Mouse (Mus musculus) stomach, postnatal 0 days (tissue): ENCODE data around the gene Rpl35a. TPM values are rescaled to one million over a fixed set of nuclear protein-coding genes. Genes with fewer than 3 reads are reported as not detected.
"Not testable (repeated sequence)": the region's sequence is repeated elsewhere in the genome, so short reads cannot be mapped to it uniquely, and the experiment has no call there.

Source experiments
- ATAC-seq: fragments of 200-750 bp; cut with Nextera tagmentation; 2 replicates; pipeline ENCODE4 v1.8.0; 2017; ENCODE audit not compliant: low FRiP score, low TSS enrichment
- DNase-seq: peaks from one replicate; pipeline ENCODE4 v3.0.0-alpha.2; 2016; ENCODE audit warnings: low spot score
- H3K27ac ChIP-seq: fragments of 300-500 bp; sonication (generic); replicated peaks from 2 replicates; pipeline ENCODE4 v1.5.1; 2014; ENCODE audit warnings: mild to moderate bottlenecking, control low read depth
- H3K27me3 ChIP-seq: fragments of 300-500 bp; sonication (generic); 2 replicates; pipeline ENCODE4 v1.6.1; 2014; ENCODE audit warnings: low read length; ENCODE audit not compliant: control insufficient read depth, insufficient read depth
- H3K36me3 ChIP-seq: fragments of 300-500 bp; sonication (generic); 2 replicates; pipeline ENCODE4 v1.6.1; 2014; ENCODE audit warnings: low read length, mixed read lengths; ENCODE audit not compliant: control insufficient read depth, insufficient read depth
- H3K4me1 ChIP-seq: fragments of 300-500 bp; sonication (generic); replicated peaks from 2 replicates; pipeline ENCODE4 v1.6.1; 2014; ENCODE audit warnings: antibody characterized with exemption; ENCODE audit not compliant: control insufficient read depth, insufficient read depth
- H3K4me2 ChIP-seq: fragments of 300-500 bp; sonication (generic); replicated peaks from 2 replicates; pipeline ENCODE4 v1.6.1; 2014; ENCODE audit warnings: low read depth, mild to moderate bottlenecking, control low read depth, moderate library complexity
- H3K4me3 ChIP-seq: fragments of 300-500 bp; sonication (generic); 2 replicates; pipeline ENCODE4 v1.5.1; 2014; ENCODE audit warnings: low read depth, low read length, control low read depth
- H3K9ac ChIP-seq: fragments of 300-500 bp; sonication (generic); 2 replicates; pipeline ENCODE4 v1.6.1; 2014; ENCODE audit warnings: mild to moderate bottlenecking, low read length, control low read depth, mixed read lengths
- H3K9me3 ChIP-seq: fragments of 300-500 bp; sonication (generic); 2 replicates; pipeline ENCODE4 v1.6.1; 2016; ENCODE audit warnings: low read length; ENCODE audit not compliant: control insufficient read depth
- CTCF ChIP-seq: IDR thresholded peaks from 2 replicates; pipeline ENCODE4 v1.5.1; 2016; ENCODE audit warnings: antibody characterized with exemption, low read depth, mild to moderate bottlenecking, moderate library complexity
- EP300 ChIP-seq: optimal IDR thresholded peaks from 2 replicates; pipeline ENCODE3; 2016; ENCODE audit warnings: antibody characterized with exemption
- WGBS: fragments of 180-500 bp; shearing (Covaris S2); extraction: QIAGEN DNeasy Blood & Tissue Kit; methylation state at CpG from one replicate; pipeline ENCODE4 v1.1.7; 2014; 5-methylcytosine and 5-hydroxymethylcytosine counted together
- polyA plus RNA-seq: library from polyadenylated mRNA; unstranded; fragments of >200 nt; fragmentation: Nextera tagmentation; extraction: Ambion mirVana; gene quantifications from 2 replicates; pipeline ENCODE4 v1.2.1, GENCODE M21; 2015

The Rpl35a gene
- polyA plus RNA-seq, 1 experiment from 2014 or later: 827 TPM

- H3K4me1 ChIP-seq: peaks cover 7% of the 10 kb centered on the region
- no peak for DNase-seq
- WGBS: 92% methylated on average over 16 of the region's 16 CpGs
- 0 out of 2 replicates have a peak, but pooled peaks cover 10% of the 10 kb centered on the region for H3K36me3 ChIP-seq
- peak overlapping the region; percentile 73 for H3K4me2 ChIP-seq
- no peak for TF ChIP-seq EP300
- no peak for TF ChIP-seq CTCF
- peak overlapping the region; percentile 77; the same call in 1 of the 2 replicates for H3K4me3 ChIP-seq
- H3K9me3 ChIP-seq: no peaks in the 10 kb centered on the region
- H3K27ac ChIP-seq: no peak overlapping the region
- H3K27me3 ChIP-seq: no peaks in the 10 kb centered on the region
- 0 out of 2 replicates have a peak overlapping the region, but pooled peaks have one; percentile 38 for H3K9ac ChIP-seq
- no peak for ATAC-seq
Observed at GRCm38 (mm10) chr16:33058033-33058432, 1.8 kb downstream of the Rpl35a start.

GRCm38 (mm10) chr16:33058656-33059055 is 2.4 kb downstream of the Rpl35a start:
- not testable (repeated sequence) for DNase-seq, H3K4me3 ChIP-seq, H3K9me3 ChIP-seq, H3K27me3 ChIP-seq, H3K9ac ChIP-seq, ATAC-seq, H3K4me2 ChIP-seq, H3K27ac ChIP-seq
- 69% methylated on average over 9 of the region's 9 CpGs for WGBS
- Histone ChIP-seq H3K36me3 (0 out of 2 replicates have a peak, but pooled peaks cover 10% of the 10 kb centered on the region), H3K4me1 (peaks cover 11% of the 10 kb centered on the region)

DNA sequence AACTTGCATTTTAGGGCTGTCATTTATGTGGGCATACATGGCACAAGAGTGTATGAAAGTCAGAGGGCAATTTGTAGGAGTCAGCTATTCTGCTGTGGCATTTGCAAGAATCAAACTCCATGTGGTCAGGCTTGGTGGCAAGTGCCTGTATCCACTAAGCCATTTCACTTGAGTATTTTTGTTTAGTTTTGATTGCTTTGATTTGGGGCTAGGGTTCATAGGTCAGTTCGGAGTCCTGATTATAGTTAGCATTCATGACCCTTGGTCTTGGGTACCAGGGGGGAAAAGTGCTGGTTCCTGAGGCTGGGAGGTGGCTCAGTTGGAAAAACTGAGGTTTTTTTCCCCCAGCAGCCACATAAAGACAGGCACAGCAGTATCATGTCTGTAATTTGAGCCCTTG is 3.2 kb downstream of the Rpl35a start:
- Histone ChIP-seq H3K9ac (no peak overlapping the region), H3K36me3 (0 out of 2 replicates have a peak, but pooled peaks cover 10% of the 10 kb centered on the region), H3K27ac (no peak overlapping the region), H3K4me3 (no peak overlapping the region), H3K4me1 (peaks cover 11% of the 10 kb centered on the region), H3K27me3 (no peaks in the 10 kb centered on the region), H3K4me2 (no peak overlapping the region), H3K9me3 (no peaks in the 10 kb centered on the region)
- DNase-seq: no peak
- WGBS: 87% methylated on average over 1 of the region's 1 CpGs
- no peak for ATAC-seq
- no peak for TF ChIP-seq CTCF
- TF ChIP-seq EP300: no peak

GRCm38 (mm10) chr16:33060926-33061325 is 4.7 kb downstream of the Rpl35a start:
- H3K27me3 ChIP-seq: no peaks in the 10 kb centered on the region
- H3K4me3 ChIP-seq: no peak overlapping the region
- no peak overlapping the region for H3K4me2 ChIP-seq
- no peak overlapping the region for H3K27ac ChIP-seq
- DNase-seq: no peak
- H3K36me3 ChIP-seq: 0 out of 2 replicates have a peak, but pooled peaks cover 10% of the 10 kb centered on the region
- no peaks in the 10 kb centered on the region for H3K9me3 ChIP-seq
- WGBS: 90% methylated on average over 2 of the region's 2 CpGs
- peaks cover 8% of the 10 kb centered on the region for H3K4me1 ChIP-seq
- TF ChIP-seq EP300 (no peak), CTCF (no peak)
- no peak overlapping the region for H3K9ac ChIP-seq
- no peak for ATAC-seq

DNA sequence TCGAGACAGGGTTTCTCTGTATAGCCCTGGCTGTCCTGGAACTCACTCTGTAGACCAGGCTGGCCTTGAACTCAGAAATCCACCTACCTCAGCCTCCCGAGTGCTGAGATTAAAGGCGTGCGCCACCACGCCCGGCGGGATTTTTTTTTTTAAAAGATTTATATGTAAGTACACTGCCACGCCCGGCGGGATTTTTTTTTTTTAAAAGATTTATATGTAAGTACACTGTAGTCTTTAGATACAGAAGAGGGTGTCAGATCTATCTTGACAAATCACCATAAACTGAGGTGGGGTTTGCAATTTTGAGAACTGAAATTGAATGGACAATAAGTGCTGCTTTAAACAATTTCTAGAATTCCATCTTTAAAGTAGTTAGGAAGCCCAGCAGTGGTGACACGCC is 5.1 kb downstream of the Rpl35a start:
- Histone ChIP-seq H3K27me3 (no peaks in the 10 kb centered on the region), H3K9ac (no peak overlapping the region), H3K4me2 (peak overlapping the region; percentile 82; the same call in 1 of the 2 replicates), H3K36me3 (0 out of 2 replicates have a peak, but pooled peaks cover 10% of the 10 kb centered on the region), H3K9me3 (no peaks in the 10 kb centered on the region), H3K4me1 (peaks cover 8% of the 10 kb centered on the region), H3K27ac (no peak overlapping the region), H3K4me3 (no peak overlapping the region)
- ATAC-seq: no peak
- TF ChIP-seq CTCF (no peak), EP300 (no peak)
- 42% methylated on average over 11 of the region's 11 CpGs for WGBS
- DNase-seq: no peak

- no peaks in the 10 kb centered on the region for H3K9me3 ChIP-seq
- H3K4me1 ChIP-seq: peaks cover 8% of the 10 kb centered on the region
- peak within 1 kb of the TSS; percentile 75 for H3K27ac ChIP-seq
- H3K4me3 ChIP-seq: peak within 1 kb of the TSS; percentile 80
- DNase-seq (peak; percentile 94), ATAC-seq (peak; percentile 97)
- no peak for TF ChIP-seq CTCF
- no peak for TF ChIP-seq EP300
- WGBS: under 1% methylated on average over 52 of the region's 64 CpGs
- peak within 1 kb of the TSS; percentile 82 for H3K4me2 ChIP-seq
- no peaks in the 10 kb centered on the region for H3K27me3 ChIP-seq
- H3K36me3 ChIP-seq: 0 out of 2 replicates have a peak, but pooled peaks cover 10% of the 10 kb centered on the region
- H3K9ac ChIP-seq: peak within 1 kb of the TSS; percentile 69
Observed at GRCm38 (mm10) chr16:33062024-33062681, 5.9 kb downstream of the Rpl35a start, which contains the start of gene Lmln. Lmln (plus strand) TSS chr16:33062521.
